Mouse (Mus musculus) kidney, adult 2 months (tissue): Measurements from ENCODE around the gene Stau1.

ENCODE experiments used
- CTCF ChIP-seq: fragments of 200-500 bp; conservative IDR thresholded peaks from 2 replicates; pipeline ENCODE4 v1.5.1; 2011; ENCODE audit warnings: low read depth, mild to moderate bottlenecking, control low read depth, low read length, moderate library complexity, mixed read lengths; ENCODE audit not compliant: insufficient read depth, insufficient read length
- POLR2A ChIP-seq: fragments of 200-500 bp; IDR thresholded peaks from one replicate; pipeline ENCODE4 v1.6.1; 2011; ENCODE audit warnings: low read depth, low read length, control low read depth

GRCm38 (mm10) chr2:166960648-166961330, 35.3 kb downstream of the Stau1 start:
- TF ChIP-seq POLR2A = no peak
- TF ChIP-seq CTCF = no peak
